7 mouse cellular contexts compared by ENCODE assay signal in the genomic region with DNA sequence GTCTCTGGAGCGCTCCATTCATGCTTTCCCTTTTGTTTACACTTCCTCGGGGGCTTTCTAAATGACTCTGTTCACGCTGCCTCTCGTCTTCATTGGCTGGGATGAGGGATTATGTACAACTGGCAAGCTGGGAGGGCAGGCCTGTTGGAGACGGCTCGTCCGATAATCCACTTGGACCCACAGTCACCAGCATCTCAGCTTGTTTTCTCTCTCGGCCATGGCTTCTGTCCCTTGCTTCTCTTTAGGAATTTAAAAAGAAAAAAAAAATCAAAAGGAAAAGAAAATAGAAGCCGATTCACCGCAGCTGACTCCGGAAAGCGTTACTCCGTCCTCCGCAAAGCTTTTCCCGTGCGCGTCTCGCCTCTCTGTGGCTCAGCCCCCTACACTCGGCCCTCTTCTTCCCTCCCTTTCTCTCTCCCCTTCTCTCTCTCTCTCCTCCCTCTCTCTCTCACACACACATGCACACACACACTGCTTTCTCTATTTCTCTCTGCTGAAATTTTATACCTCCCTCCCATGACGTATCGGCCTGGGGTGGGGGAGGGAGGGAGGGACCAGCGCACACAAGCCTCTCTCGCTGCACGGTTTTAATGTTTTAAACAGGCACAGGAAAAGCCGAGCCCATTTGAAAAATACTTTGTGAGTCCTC. TPM values are rescaled to one million over a fixed set of nuclear protein-coding genes. Genes with fewer than 3 reads are reported as not detected.
DNase-seq lines count a peak whose midpoint lies in the region; ATAC-seq and TF ChIP-seq lines count a peak whose summit lies in the region.

A gene (minus strand): TSS at position 489 of the 649 bp plus-strand sequence.

- no peak; a peak in 1 of 4 replicates for TF ChIP-seq POLR2A in MEL (IDR thresholded peaks at IDR 0.05; ENCODE audit: control insufficient read depth in 1 of 2, insufficient read depth in 1 of 2, low read depth in 1 of 2, low read length in 2 of 2, poor library complexity in 1 of 2)
- peak; percentile 67; the same call in 1 of the 2 replicates for TF ChIP-seq POLR2A in lung, adult 2 months (IDR thresholded peaks at IDR 0.05; ENCODE audit: borderline replicate concordance, extremely low read depth, low read depth, low read length)

- H3K36me3 ChIP-seq in C2C12 (ENCODE audit: control insufficient read depth, insufficient read depth) (no peaks in the 10 kb centered on the region), MEL (ENCODE audit: control insufficient read depth in 1 of 2, insufficient read depth in 2 of 2, low read length in 2 of 2) (0 out of 4 replicates have a peak, but pooled peaks cover 0 to 2% of the 10 kb centered on the region in 2 experiments)
- no peaks in the 10 kb centered on the region for H3K36me3 ChIP-seq in intestine, postnatal 0 days (ENCODE audit: control insufficient read depth, insufficient read depth)

- peak; percentile 29; the same call in 1 of the 2 replicates for ATAC-seq in intestine, postnatal 0 days

- DNase-seq in MEL (ENCODE audit: low read depth, low spot score) = peak; percentile 83
- peak; percentile 61 to 65 for DNase-seq in cerebellum, postnatal 25 days
- no peak for DNase-seq in gonadal fat pad, adult 2 months (ENCODE audit: low read depth)
- DNase-seq in lung, adult 2 months = peak; percentile 49
- DNase-seq in ovary, postnatal 10 days (ENCODE audit: low spot score) = peak; percentile 39

- TF ChIP-seq RAD21 in MEL (IDR thresholded peaks at IDR 0.05; ENCODE audit: low read depth, low read length) = no peak

- H3K9me3 ChIP-seq in MEL (replicated peaks; ENCODE audit: insufficient read depth, low read length) = no peaks in the 10 kb centered on the region
- H3K9me3 ChIP-seq in intestine, postnatal 0 days (ENCODE audit: control insufficient read depth) = no peaks in the 10 kb centered on the region

- peak within 1 kb of the TSS; percentile 78 for H3K9ac ChIP-seq in MEL (ENCODE audit: control insufficient read depth, low read depth, low read length, poor library complexity, severe bottlenecking)
- peak within 1 kb of the TSS; percentile 43 for H3K9ac ChIP-seq in intestine, postnatal 0 days (ENCODE audit: low read depth, low read length)

- H3K79me2 ChIP-seq in C2C12 (ENCODE audit: control insufficient read depth, insufficient read depth) (peaks cover 46% of the 10 kb centered on the region), MEL (ENCODE audit: control insufficient read depth, insufficient read depth, low read length, poor library complexity) (no peaks in the 10 kb centered on the region; the same call in 1 of the 2 replicates)

- peaks cover 10% of the 10 kb centered on the region for H3K79me3 ChIP-seq in C2C12 (ENCODE audit: low read depth)

- no peaks in the 10 kb centered on the region for H3K4me1 ChIP-seq in MEL (ENCODE audit: control insufficient read depth in 1 of 2, insufficient read depth in 2 of 2, low read length in 2 of 2)
- H3K4me1 ChIP-seq in intestine, postnatal 0 days (replicated peaks; ENCODE audit: control insufficient read depth, insufficient read depth, low read length) = 0 out of 2 replicates have a peak, but pooled peaks cover 6% of the 10 kb centered on the region
- peaks cover 4% of the 10 kb centered on the region; the same call in 1 of the 2 replicates for H3K4me1 ChIP-seq in lung, adult 2 months (ENCODE audit: control insufficient read depth, insufficient read depth, low read length)

- peak within 1 kb of the TSS; percentile 42 for H3K4me3 ChIP-seq in C2C12 (ENCODE audit: insufficient read depth, poor library complexity, severe bottlenecking)
- peak within 1 kb of the TSS; percentile 77 to 93 for H3K4me3 ChIP-seq in MEL (ENCODE audit: control insufficient read depth in 1 of 2, insufficient read depth in 1 of 2, low read depth in 2 of 2, low read length in 2 of 2)
- peak within 1 kb of the TSS; percentile 49 for H3K4me3 ChIP-seq in intestine, postnatal 0 days (ENCODE audit: low read depth, low read length)
- H3K4me3 ChIP-seq in lung, adult 2 months (replicated peaks; ENCODE audit: extremely low read depth, low read depth, low read length) = peak within 1 kb of the TSS; percentile 80

- TF ChIP-seq EP300 in MEL (IDR thresholded peaks at IDR 0.05; ENCODE audit: low read depth in 1 of 2, low read length in 2 of 2) = no peak

- TF ChIP-seq CTCF in C2C12 (IDR thresholded peaks at IDR 0.05; ENCODE audit: control insufficient read depth, insufficient read depth, insufficient read length) (no peak), MEL (IDR thresholded peaks at IDR 0.05 in 2 of 3, conservative IDR thresholded peaks at IDR 0.05 in 1 of 3; ENCODE audit: control insufficient read depth in 1 of 3, insufficient read depth in 1 of 3, low read depth in 2 of 3, low read length in 3 of 3, poor library complexity in 1 of 3, severe bottlenecking in 1 of 3) (no peak)
- no peak for TF ChIP-seq CTCF in intestine, postnatal 0 days (IDR thresholded peaks at IDR 0.05; ENCODE audit: low read depth)
- no peak for TF ChIP-seq CTCF in lung, adult 2 months (IDR thresholded peaks at IDR 0.05; ENCODE audit: insufficient read depth, low read length)

- H3K27me3 ChIP-seq in C2C12 (ENCODE audit: control insufficient read depth, insufficient read depth, insufficient read length) (no peaks in the 10 kb centered on the region), MEL (ENCODE audit: control insufficient read depth in 1 of 2, insufficient read depth in 2 of 2, low read length in 2 of 2) (no peaks in the 10 kb centered on the region; a peak in 1 of 4 replicates)
- H3K27me3 ChIP-seq in intestine, postnatal 0 days (replicated peaks; ENCODE audit: control insufficient read depth, insufficient read depth, low read length) = 0 out of 2 replicates have a peak, but pooled peaks cover 7% of the 10 kb centered on the region

- peak within 1 kb of the TSS; percentile 88 for H3ac ChIP-seq in C2C12 (ENCODE audit: control insufficient read depth, insufficient read length, low read depth)

- H3K27ac ChIP-seq in MEL (ENCODE audit: control insufficient read depth, low read depth, low read length) = peak within 1 kb of the TSS; percentile 17
- peak within 1 kb of the TSS; percentile 63 for H3K27ac ChIP-seq in intestine, postnatal 0 days (ENCODE audit: low read depth, low read length)

- peak within 1 kb of the TSS; percentile 87 for H3K4me2 ChIP-seq in intestine, postnatal 0 days (replicated peaks; ENCODE audit: low read depth)

- 2% methylated on average over 25 of the region's 25 CpGs for WGBS in intestine, postnatal 0 days
- WGBS in lung, adult 2 months = 2% methylated on average over 25 of the region's 25 CpGs

TF ChIP-seq in C2C12, 6 proteins besides CTCF, POLR2A, EP300 and RAD21:
- TF ChIP-seq FOSL1 (IDR thresholded peaks at IDR 0.05; ENCODE audit: insufficient read depth, low read length, poor library complexity, severe bottlenecking) (no peak), MYOD1 (IDR thresholded peaks at IDR 0.05; ENCODE audit: control insufficient read depth, insufficient read length, low read depth) (no peak), MAX (IDR thresholded peaks at IDR 0.05) (peak; percentile 72), MYOG (IDR thresholded peaks at IDR 0.05; ENCODE audit: control insufficient read depth, extremely low read depth, insufficient read length) (no peak), CEBPB (IDR thresholded peaks at IDR 0.05; ENCODE audit: low read depth) (no peak), USF1 (IDR thresholded peaks at IDR 0.05; ENCODE audit: low read depth) (no peak)

TF ChIP-seq in MEL, 35 proteins besides CTCF, POLR2A, EP300 and RAD21:
- peak; percentile 24; the same call in 1 of the 2 replicates for TF ChIP-seq BHLHE40 (IDR thresholded peaks at IDR 0.05; ENCODE audit: borderline replicate concordance, low read depth, low read length)
- 0 out of 2 replicates have a peak, but pooled peaks have one; percentile 14 for TF ChIP-seq SMC3 (IDR thresholded peaks at IDR 0.05; ENCODE audit: low read depth, low read length)
- no peak for TF ChIP-seq TCF12 (IDR thresholded peaks at IDR 0.05; ENCODE audit: low read depth, low read length)
- 0 out of 2 replicates have a peak, but pooled peaks have one; percentile 27 for TF ChIP-seq MXI1 (IDR thresholded peaks at IDR 0.05; ENCODE audit: low read depth, low read length)
- TF ChIP-seq TBP (IDR thresholded peaks at IDR 0.05; ENCODE audit: low read depth, low read length) = 0 out of 2 replicates have a peak, but pooled peaks have one; percentile 42
- 0 out of 2 replicates have a peak, but pooled peaks have one; percentile 81 for TF ChIP-seq MAZ (IDR thresholded peaks at IDR 0.05; ENCODE audit: low read depth, low read length)
- no peak for TF ChIP-seq MAX (IDR thresholded peaks at IDR 0.05; ENCODE audit: low read length)

RNA-seq across cellular contexts. Expression of the gene that starts here (rescaled TPM):
- polyA plus RNA-seq in C2C12 (2012; fragmentation: generic; extraction: Trizol) (12.1 TPM), MEL (2012; ENCODE audit: insufficient read depth in 1 of 2, insufficient read length in 2 of 2, low read depth in 1 of 2, low replicate concordance in 2 of 2, missing spikeins in 1 of 2) (under 1 TPM in 1 of 2 experiments, not detected in 1; 0.96 TPM)
- total RNA-seq in MEL (2012; rRNA removed) = 0.42 and 0.46 TPM in 2 replicates
- 20.6 and 22.1 TPM in 2 replicates for polyA plus RNA-seq in gonadal fat pad, adult 2 months (2012; rRNA removed)
- polyA plus RNA-seq in intestine, postnatal 0 days (2015; fragmentation: Nextera tagmentation; extraction: Ambion mirVana) = 8.5 and 9.2 TPM in 2 replicates
- 24.8 and 33.9 TPM in 2 replicates for polyA plus RNA-seq in lung, adult 2 months (2012; rRNA removed)

Comparison
In these comparisons a context has a peak if more than half of its experiments do, and no peak if none do; other contexts are left out.
1. Peak in DNase-seq, H3K4me3 ChIP-seq, H3K27ac ChIP-seq and H3K9ac ChIP-seq in MEL; RNA of the gene not detected or under 1 TPM.